Mouse (Mus musculus): ENCODE results near the gene Aven. TPM values are rescaled to one million over a fixed set of nuclear protein-coding genes. Genes with fewer than 3 reads are reported as not detected.
A peak's percentile ranks its signal among the peaks of the same experiment; 100 is the strongest.

The Aven gene
- total RNA-seq, 4 experiments from 2014 or later: 10.1 to 14.8 (median 13.1) TPM

- no peak for DNase-seq (ENCODE audit: low spot score in 2 of 2)
Measured at GRCm38 (mm10) chr2:112556527-112556926, 63.8 kb downstream of the Aven start.

GRCm38 (mm10) chr2:112557453-112557852, 64.7 kb downstream of the Aven start:
- no peak for DNase-seq (ENCODE audit: low spot score in 2 of 2)

- no peak for DNase-seq (ENCODE audit: low spot score in 2 of 2)
Measured at GRCm38 (mm10) chr2:112561549-112561948, 68.8 kb downstream of the Aven start.

GRCm38 (mm10) chr2:112565060-112565459, 72.3 kb downstream of the Aven start:
- DNase-seq (ENCODE audit: low spot score in 2 of 2): no peak

GRCm38 (mm10) chr2:112566290-112567085, 73.7 kb downstream of the Aven start:
- DNase-seq (ENCODE audit: low spot score in 2 of 2): no peak

- DNase-seq (ENCODE audit: low spot score in 2 of 2): no peak
Measured at GRCm38 (mm10) chr2:112567786-112568185, 75.0 kb downstream of the Aven start.

- DNase-seq (ENCODE audit: low spot score in 2 of 2): no peak
Measured at GRCm38 (mm10) chr2:112590985-112591384, 98.2 kb downstream of the Aven start.

- peak in 1 of 2 experiments; percentile 54 for DNase-seq (ENCODE audit: low spot score in 2 of 2)
Measured at GRCm38 (mm10) chr2:112591451-112591871, 98.7 kb downstream of the Aven start.

GRCm38 (mm10) chr2:112593322-112593721, 100.6 kb downstream of the Aven start:
- no peak for DNase-seq (ENCODE audit: low spot score in 2 of 2)

GRCm38 (mm10) chr2:112593781-112594180, 101.0 kb downstream of the Aven start:
- DNase-seq (ENCODE audit: low spot score in 2 of 2): no peak

GRCm38 (mm10) chr2:112595807-112596206, 103.0 kb downstream of the Aven start:
- no peak for DNase-seq (ENCODE audit: low spot score in 2 of 2)

GRCm38 (mm10) chr2:112596415-112596814, 103.7 kb downstream of the Aven start:
- no peak for DNase-seq (ENCODE audit: low spot score in 2 of 2)

GRCm38 (mm10) chr2:112597064-112597463, 104.3 kb downstream of the Aven start:
- DNase-seq (ENCODE audit: low spot score in 2 of 2): no peak

GRCm38 (mm10) chr2:112600222-112600621, 107.5 kb downstream of the Aven start:
- DNase-seq (ENCODE audit: low spot score in 2 of 2): no peak

- DNase-seq (ENCODE audit: low spot score in 2 of 2): peak in 1 of 2 experiments; percentile 19
Measured at GRCm38 (mm10) chr2:112602487-112602886, 109.7 kb downstream of the Aven start.

- peak in 1 of 2 experiments; percentile 33 for DNase-seq (ENCODE audit: low spot score in 2 of 2)
Measured at GRCm38 (mm10) chr2:112606536-112606935, 113.8 kb downstream of the Aven start.

GRCm38 (mm10) chr2:112612628-112613027, 119.9 kb downstream of the Aven start:
- no peak for DNase-seq (ENCODE audit: low spot score in 2 of 2)

- DNase-seq (ENCODE audit: low spot score in 2 of 2): no peak
Measured at GRCm38 (mm10) chr2:112614375-112614774, 121.6 kb downstream of the Aven start.

GRCm38 (mm10) chr2:112617206-112617605, 124.4 kb downstream of the Aven start:
- no peak for DNase-seq (ENCODE audit: low spot score in 2 of 2)

- DNase-seq (ENCODE audit: low spot score in 2 of 2): no peak
Measured at GRCm38 (mm10) chr2:112625156-112625555, 132.4 kb downstream of the Aven start.

- no peak for DNase-seq (ENCODE audit: low spot score in 2 of 2)
Measured at GRCm38 (mm10) chr2:112630669-112631068, 137.9 kb downstream of the Aven start.

GRCm38 (mm10) chr2:112632536-112632935, 139.8 kb downstream of the Aven start:
- DNase-seq (ENCODE audit: low spot score in 2 of 2): peak; percentile 19 to 72

GRCm38 (mm10) chr2:112637206-112637605, 144.4 kb downstream of the Aven start:
- no peak for DNase-seq (ENCODE audit: low spot score in 2 of 2)

Measured in left cerebral cortex, adult 8-10 months (tissue).